Mouse (Mus musculus) thymus, adult 2 months (tissue): ENCODE data around the gene Usp5.

Source experiments
- CTCF ChIP-seq: fragments of 200-500 bp; IDR thresholded peaks from 2 replicates; pipeline ENCODE4 v1.5.1; 2012; ENCODE audit warnings: mild to moderate bottlenecking, control low read depth, low read length, moderate library complexity, borderline replicate concordance; ENCODE audit not compliant: control insufficient read depth, poor library complexity, insufficient read depth; ENCODE audit errors: extremely low read depth
- POLR2A ChIP-seq: fragments of 200-500 bp; IDR thresholded peaks from 2 replicates; pipeline ENCODE4 v1.6.1; 2012; ENCODE audit warnings: mild to moderate bottlenecking, low read length, control low read depth, moderate library complexity; ENCODE audit not compliant: control insufficient read depth, poor library complexity, insufficient read depth; ENCODE audit errors: extremely low read depth

- peak; percentile 45; the same call in 1 of the 2 replicates for TF ChIP-seq POLR2A
- TF ChIP-seq CTCF, result no peak
Observed at GRCm38 (mm10) chr6:124863125-124863657, 33.9 kb upstream of the Usp5 start.
